Mouse (Mus musculus) small intestine, adult 2 months (tissue): ENCODE measurements around the gene Patz1.

ENCODE experiments used
- CTCF ChIP-seq: fragments of 200-500 bp; IDR thresholded peaks from 2 replicates; pipeline ENCODE4 v1.5.1; 2012; ENCODE audit warnings: low read depth, mild to moderate bottlenecking, control low read depth, inconsistent platforms, low read length, moderate library complexity, mixed read lengths; ENCODE audit not compliant: insufficient replicate concordance, insufficient read length; ENCODE audit errors: extremely low read depth
- POLR2A ChIP-seq: fragments of 200-500 bp; IDR thresholded peaks from 2 replicates; pipeline ENCODE4 v1.6.1; 2012; ENCODE audit warnings: low read depth, mild to moderate bottlenecking, control low read depth, inconsistent platforms, low read length, moderate library complexity

GRCm38 (mm10) chr11:3352131-3352530, 63.5 kb downstream of the Patz1 start:
- TF ChIP-seq POLR2A: no peak
- TF ChIP-seq CTCF: no peak
